Mouse (Mus musculus): Measurements from ENCODE around the gene 4930556J24Rik. TPM values are rescaled to one million over a fixed set of nuclear protein-coding genes. Genes with fewer than 3 reads are reported as not detected.

4930556J24Rik gene
- polyA plus RNA-seq, 2 experiments: not detected

DNA sequence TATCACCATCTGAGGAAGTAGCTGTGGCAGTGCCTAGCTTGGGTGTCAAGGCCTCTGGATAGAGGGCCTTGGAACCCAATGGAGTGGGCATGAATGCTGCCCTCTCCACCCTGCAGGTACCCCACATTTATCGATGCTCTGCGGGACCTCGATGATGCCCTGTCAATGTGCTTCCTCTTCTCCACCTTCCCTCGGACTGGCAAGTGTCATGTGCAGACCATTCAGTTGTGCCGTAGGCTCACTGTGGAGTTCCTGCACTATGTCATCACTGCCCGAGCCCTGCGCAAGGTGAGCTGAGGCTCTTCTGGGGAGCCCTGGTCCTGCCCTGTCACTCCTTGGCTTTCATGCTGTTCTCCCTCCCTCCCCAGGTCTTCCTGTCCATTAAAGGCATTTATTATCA lies 3.5 kb downstream of the 4930556J24Rik start:
- H3K9ac ChIP-seq (ENCODE audit: low read depth, low read length, severe bottlenecking): no peak overlapping the region
- no peaks in the 10 kb centered on the region for H3K9me3 ChIP-seq (ENCODE audit: control insufficient read depth, low read length)
- H3K4me3 ChIP-seq (replicated peaks; ENCODE audit: low read length): no peak overlapping the region
- no peaks in the 10 kb centered on the region for H3K4me1 ChIP-seq (ENCODE audit: control insufficient read depth, insufficient read depth, low read length)
- no peak overlapping the region for H3K27ac ChIP-seq (replicated peaks; ENCODE audit: low read depth, low read length)
- DNase-seq (ENCODE audit: low spot score) (no peak), ATAC-seq (ENCODE audit: low FRiP score, low read depth) (no peak)
- TF ChIP-seq POLR2A (IDR thresholded peaks at IDR 0.05; ENCODE audit: borderline replicate concordance, extremely low read depth, insufficient read depth, insufficient read length): no peak
- WGBS: 96% methylated on average over 7 of the region's 7 CpGs
- no peak overlapping the region for H3K4me2 ChIP-seq (replicated peaks; ENCODE audit: low read depth, low read length, severe bottlenecking)
- peaks cover 93% of the 10 kb centered on the region for H3K36me3 ChIP-seq (ENCODE audit: control insufficient read depth, insufficient read depth, low read length)
- H3K27me3 ChIP-seq (ENCODE audit: control insufficient read depth, insufficient read depth, low read length): no peaks in the 10 kb centered on the region

DNA sequence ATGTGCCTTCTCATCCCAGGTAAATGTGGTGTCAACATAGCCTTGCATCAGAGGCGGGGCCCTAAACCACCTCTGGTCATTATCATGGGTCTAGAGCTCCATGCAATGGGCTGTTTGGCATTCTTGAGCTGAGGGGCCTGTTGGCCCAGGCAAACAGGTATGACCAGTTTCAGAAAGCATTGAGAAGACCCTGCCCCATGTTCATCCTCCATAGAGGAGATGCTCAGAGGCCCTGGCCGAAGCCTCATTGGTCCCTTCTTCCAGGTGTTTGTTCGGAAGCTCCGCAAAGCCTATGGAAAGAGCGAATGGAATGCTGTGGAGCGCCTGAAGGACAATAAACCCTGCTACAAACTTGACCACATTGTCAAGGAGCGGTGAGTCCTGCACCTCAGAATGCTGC lies 6.2 kb downstream of the 4930556J24Rik start:
- Histone ChIP-seq H3K9ac (ENCODE audit: low read depth, low read length, severe bottlenecking) (no peak overlapping the region), H3K36me3 (ENCODE audit: control insufficient read depth, insufficient read depth, low read length) (peaks cover 70% of the 10 kb centered on the region), H3K4me2 (replicated peaks; ENCODE audit: low read depth, low read length, severe bottlenecking) (no peak overlapping the region), H3K9me3 (ENCODE audit: control insufficient read depth, low read length) (no peaks in the 10 kb centered on the region), H3K4me3 (replicated peaks; ENCODE audit: low read length) (no peak overlapping the region), H3K4me1 (ENCODE audit: control insufficient read depth, insufficient read depth, low read length) (no peaks in the 10 kb centered on the region), H3K27me3 (ENCODE audit: control insufficient read depth, insufficient read depth, low read length) (no peaks in the 10 kb centered on the region), H3K27ac (replicated peaks; ENCODE audit: low read depth, low read length) (no peak overlapping the region)
- ATAC-seq (ENCODE audit: low FRiP score, low read depth) (no peak), DNase-seq (ENCODE audit: low spot score) (no peak)
- WGBS: 94% methylated on average over 7 of the region's 7 CpGs
- no peak for TF ChIP-seq POLR2A (IDR thresholded peaks at IDR 0.05; ENCODE audit: borderline replicate concordance, extremely low read depth, insufficient read depth, insufficient read length)

DNA sequence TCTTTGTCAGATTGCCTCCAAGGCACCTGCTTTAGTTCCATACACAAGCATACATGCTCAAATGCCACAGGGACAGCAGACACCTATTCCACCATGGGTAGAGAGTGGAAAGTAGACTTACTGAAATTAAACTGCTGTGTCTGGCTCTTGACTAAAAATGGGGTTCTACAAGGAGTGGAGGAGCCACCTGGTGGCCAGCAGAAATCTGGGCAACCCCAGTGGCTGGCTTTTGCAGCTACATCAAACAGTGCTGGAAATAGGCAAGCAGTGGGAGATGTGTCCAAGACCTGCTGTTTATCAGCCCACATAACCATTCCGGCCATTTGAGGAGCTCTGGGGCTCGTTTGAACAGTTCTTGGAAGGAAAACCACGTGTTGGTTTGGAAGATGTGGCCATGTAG lies 6.7 kb downstream of the 4930556J24Rik start:
- peaks cover 65% of the 10 kb centered on the region for H3K36me3 ChIP-seq (ENCODE audit: control insufficient read depth, insufficient read depth, low read length)
- TF ChIP-seq POLR2A (IDR thresholded peaks at IDR 0.05; ENCODE audit: borderline replicate concordance, extremely low read depth, insufficient read depth, insufficient read length): no peak
- H3K4me1 ChIP-seq (ENCODE audit: control insufficient read depth, insufficient read depth, low read length): peaks cover 3% of the 10 kb centered on the region
- no peaks in the 10 kb centered on the region for H3K9me3 ChIP-seq (ENCODE audit: control insufficient read depth, low read length)
- DNase-seq (ENCODE audit: low spot score): no peak
- WGBS: 86% methylated on average over 3 of the region's 3 CpGs
- H3K9ac ChIP-seq (ENCODE audit: low read depth, low read length, severe bottlenecking): no peak overlapping the region
- H3K27ac ChIP-seq (replicated peaks; ENCODE audit: low read depth, low read length): no peak overlapping the region
- no peak overlapping the region for H3K4me2 ChIP-seq (replicated peaks; ENCODE audit: low read depth, low read length, severe bottlenecking)
- ATAC-seq (ENCODE audit: low FRiP score, low read depth): no peak
- no peak overlapping the region for H3K4me3 ChIP-seq (replicated peaks; ENCODE audit: low read length)
- no peaks in the 10 kb centered on the region for H3K27me3 ChIP-seq (ENCODE audit: control insufficient read depth, insufficient read depth, low read length)

DNA sequence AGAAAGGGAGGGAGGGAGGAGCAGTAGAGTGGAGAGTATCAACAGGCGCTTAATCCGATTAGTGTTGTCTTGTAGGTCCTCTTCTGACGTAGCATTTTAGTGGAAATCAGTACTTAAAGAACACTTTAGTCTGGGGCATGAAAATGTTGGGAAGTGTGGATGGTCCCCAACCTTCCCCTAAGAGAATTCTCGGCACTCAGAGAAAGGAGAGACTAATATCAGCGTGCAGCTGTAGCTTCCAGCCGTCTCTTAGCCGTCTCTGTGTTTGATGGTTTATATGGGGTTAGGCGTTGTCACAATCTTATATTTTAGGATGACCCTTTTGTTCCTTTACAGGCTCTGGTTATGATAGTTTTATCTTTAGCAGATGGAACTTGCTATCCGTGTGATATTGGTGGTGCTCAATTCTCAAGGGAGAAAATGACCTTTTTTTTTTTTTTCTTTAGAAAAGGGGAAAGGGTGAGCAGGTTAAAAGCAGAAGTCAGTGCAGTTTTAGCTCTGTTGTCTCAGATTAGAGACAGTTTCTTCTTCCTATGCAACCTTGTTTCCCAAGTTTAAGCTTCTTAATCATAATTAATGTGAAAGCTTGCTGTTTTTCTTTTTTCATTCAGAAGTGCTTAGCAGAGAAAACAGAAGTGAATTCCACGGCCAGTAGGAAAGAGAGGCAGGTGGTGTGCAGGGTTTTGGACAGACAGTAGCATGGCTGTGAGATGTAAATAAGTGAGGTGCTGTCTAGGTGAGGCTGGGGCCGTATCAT lies 12.0 kb downstream of the 4930556J24Rik start:
- peaks cover 14% of the 10 kb centered on the region for H3K36me3 ChIP-seq (ENCODE audit: control insufficient read depth, insufficient read depth, low read length)
- no peak for ATAC-seq (ENCODE audit: low FRiP score, low read depth)
- H3K27ac ChIP-seq (replicated peaks; ENCODE audit: low read depth, low read length): peak overlapping the region; percentile 50; the same call in 1 of the 2 replicates
- WGBS: 18% methylated on average over 11 of the region's 11 CpGs
- H3K4me3 ChIP-seq (replicated peaks; ENCODE audit: low read length): peak overlapping the region; percentile 61
- no peak for TF ChIP-seq POLR2A (IDR thresholded peaks at IDR 0.05; ENCODE audit: borderline replicate concordance, extremely low read depth, insufficient read depth, insufficient read length)
- H3K9me3 ChIP-seq (ENCODE audit: control insufficient read depth, low read length): no peaks in the 10 kb centered on the region
- H3K9ac ChIP-seq (ENCODE audit: low read depth, low read length, severe bottlenecking): peak overlapping the region; percentile 80
- peaks cover 10% of the 10 kb centered on the region for H3K4me1 ChIP-seq (ENCODE audit: control insufficient read depth, insufficient read depth, low read length)
- DNase-seq (ENCODE audit: low spot score): no peak
- no peaks in the 10 kb centered on the region for H3K27me3 ChIP-seq (ENCODE audit: control insufficient read depth, insufficient read depth, low read length)
- H3K4me2 ChIP-seq (replicated peaks; ENCODE audit: low read depth, low read length, severe bottlenecking): peak overlapping the region; percentile 65

DNA sequence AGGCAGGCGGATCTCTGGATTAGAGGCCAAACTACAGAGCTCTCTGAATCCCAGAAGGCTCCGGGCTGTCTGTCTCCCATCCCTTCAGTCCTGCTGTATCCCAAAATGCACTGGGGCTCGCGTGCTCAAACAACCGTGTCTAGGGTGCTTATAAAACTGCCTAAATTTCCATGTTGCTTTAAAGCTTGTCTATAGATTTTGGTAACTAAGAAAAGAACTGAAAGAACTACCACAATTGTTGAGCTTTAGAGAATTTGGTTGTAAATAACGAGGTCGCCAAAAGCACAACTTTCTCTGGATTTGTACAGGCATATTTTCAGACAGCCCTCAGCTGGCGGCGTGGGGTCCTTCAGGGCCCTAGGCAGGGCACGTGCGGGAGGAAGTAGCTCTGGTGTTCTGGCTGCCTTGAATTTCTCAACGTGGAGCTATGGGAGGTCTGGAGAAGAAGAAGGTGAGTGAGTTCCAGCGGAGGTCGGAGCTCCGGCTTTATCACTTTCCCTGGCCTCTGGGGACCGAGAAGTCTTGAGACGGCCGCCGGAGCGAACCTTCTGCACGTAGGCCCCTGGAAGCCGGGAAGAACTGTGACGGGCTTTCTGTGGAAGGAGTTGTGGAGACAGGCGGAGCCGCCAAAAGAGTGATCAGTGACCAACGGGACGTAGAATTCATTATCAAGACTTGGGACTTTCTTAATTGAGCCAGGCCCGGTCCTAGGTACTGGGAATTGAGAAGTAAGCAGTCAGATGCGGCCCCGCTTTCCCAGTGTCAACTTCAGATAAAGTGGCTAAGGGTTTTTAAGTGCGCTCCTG lies 12.8 kb downstream of the 4930556J24Rik start, which contains the start of gene Pes1:
TSS of gene Pes1 (plus strand) at position 366 of the 806 bp plus-strand sequence.
- Histone ChIP-seq H3K4me3 (replicated peaks; ENCODE audit: low read length) (peak within 1 kb of the TSS; percentile 61), H3K27me3 (ENCODE audit: control insufficient read depth, insufficient read depth, low read length) (no peaks in the 10 kb centered on the region), H3K4me1 (ENCODE audit: control insufficient read depth, insufficient read depth, low read length) (peaks cover 10% of the 10 kb centered on the region), H3K27ac (replicated peaks; ENCODE audit: low read depth, low read length) (peak within 1 kb of the TSS; percentile 50), H3K9ac (ENCODE audit: low read depth, low read length, severe bottlenecking) (peak within 1 kb of the TSS; percentile 80), H3K4me2 (replicated peaks; ENCODE audit: low read depth, low read length, severe bottlenecking) (peak within 1 kb of the TSS; percentile 65), H3K36me3 (ENCODE audit: control insufficient read depth, insufficient read depth, low read length) (peaks cover 6% of the 10 kb centered on the region), H3K9me3 (ENCODE audit: control insufficient read depth, low read length) (no peaks in the 10 kb centered on the region)
- peak; percentile 94 for ATAC-seq (ENCODE audit: low FRiP score, low read depth)
- DNase-seq (ENCODE audit: low spot score): peak; percentile 90
- TF ChIP-seq POLR2A (IDR thresholded peaks at IDR 0.05; ENCODE audit: borderline replicate concordance, extremely low read depth, insufficient read depth, insufficient read length): no peak
- under 1% methylated on average over 31 of the region's 31 CpGs for WGBS
